Mouse (Mus musculus) limb, embryonic 14.5 days (tissue): Measurements from ENCODE around the gene Spire2. TPM values are rescaled to one million over a fixed set of nuclear protein-coding genes. Genes with fewer than 3 reads are reported as not detected.
A peak's percentile ranks its signal among the peaks of the same experiment; 100 is the strongest.

Experiments used
- ATAC-seq: fragments of 200-750 bp; cut with Nextera tagmentation; 2 replicates; pipeline ENCODE4 v1.8.0; 2017; ENCODE audit warnings: low read depth, moderate number of reproducible peaks, moderate TSS enrichment; ENCODE audit not compliant: low FRiP score
- DNase-seq: peaks from one replicate; pipeline ENCODE4 v3.0.0-alpha.2; 2015; ENCODE audit warnings: low spot score
- H3K27ac ChIP-seq: fragments of 300-500 bp; sonication (generic); replicated peaks from 2 replicates; pipeline ENCODE4 v1.5.1; 2014; ENCODE audit warnings: low read depth, mild to moderate bottlenecking, low read length, moderate library complexity, mixed read lengths
- H3K27me3 ChIP-seq: fragments of 300-500 bp; sonication (generic); 2 replicates; pipeline ENCODE4 v1.6.1; 2014; ENCODE audit warnings: low read length, mixed read lengths; ENCODE audit not compliant: control insufficient read depth, insufficient read depth
- H3K36me3 ChIP-seq: fragments of 300-500 bp; sonication (generic); 2 replicates; pipeline ENCODE4 v1.6.1; 2014; ENCODE audit warnings: mild to moderate bottlenecking, low read length, moderate library complexity, mixed read lengths; ENCODE audit not compliant: control insufficient read depth, insufficient read depth
- H3K4me1 ChIP-seq: fragments of 300-500 bp; sonication (generic); 2 replicates; pipeline ENCODE4 v1.6.1; 2014; ENCODE audit warnings: antibody characterized with exemption, low read length, mixed read lengths; ENCODE audit not compliant: control insufficient read depth, insufficient read depth
- H3K4me2 ChIP-seq: fragments of 300-500 bp; sonication (generic); replicated peaks from 2 replicates; pipeline ENCODE4 v1.6.1; 2014; ENCODE audit warnings: low read depth, mild to moderate bottlenecking, low read length, moderate library complexity; ENCODE audit not compliant: severe bottlenecking
- H3K4me3 ChIP-seq: fragments of 300-500 bp; sonication (generic); replicated peaks from 2 replicates; pipeline ENCODE4 v1.5.1; 2014; ENCODE audit warnings: low read length
- H3K9ac ChIP-seq: fragments of 300-500 bp; sonication (generic); 2 replicates; pipeline ENCODE4 v1.6.1; 2014; ENCODE audit warnings: mild to moderate bottlenecking, low read depth, low read length, moderate library complexity; ENCODE audit not compliant: severe bottlenecking
- H3K9me3 ChIP-seq: fragments of 300-500 bp; sonication (generic); 2 replicates; pipeline ENCODE4 v1.6.1; 2016; ENCODE audit warnings: low read length; ENCODE audit not compliant: control insufficient read depth
- POLR2A ChIP-seq: fragments of 200-500 bp; IDR thresholded peaks from 2 replicates; pipeline ENCODE4 v1.8.0; 2012; ENCODE audit warnings: inconsistent platforms, mild to moderate bottlenecking, moderate library complexity, borderline replicate concordance; ENCODE audit not compliant: insufficient read depth, insufficient read length; ENCODE audit errors: extremely low read depth
- WGBS: fragments of 180-500 bp; shearing (Covaris S2); extraction: QIAGEN DNeasy Blood & Tissue Kit; methylation state at CpG from one replicate; pipeline ENCODE4 v1.1.7; 2014; 5-methylcytosine and 5-hydroxymethylcytosine counted together
- polyA plus RNA-seq, 2 experiments: library from polyadenylated mRNA; depleted of rRNA in 1 of 2; stranded (reverse) in 1 of 2; unstranded in 1 of 2; fragments of >200 nt; fragmentation: Nextera tagmentation in 1 of 2; extraction: Ambion mirVana in 1 of 2; gene quantifications; 2 replicates each; pipeline versions ENCODE4 v1.2.1 to v1.2.3; 2012 to 2014

Spire2 gene
- polyA plus RNA-seq, 2 experiments: 0.67 to 1.2 TPM

GRCm38 (mm10) chr8:123333091-123333587 lies 626 bp downstream of the Spire2 start:
- 0 out of 2 replicates have a peak, but pooled peaks cover 5% of the 10 kb centered on the region for H3K4me1 ChIP-seq
- ATAC-seq (0 out of 2 replicates have a peak, but pooled peaks have one; percentile 15), DNase-seq (no peak)
- H3K36me3 ChIP-seq: no peaks in the 10 kb centered on the region
- WGBS: 2% methylated on average over 21 of the region's 21 CpGs
- peak overlapping the region; percentile 38 for H3K9ac ChIP-seq
- H3K27me3 ChIP-seq: peaks cover 17% of the 10 kb centered on the region
- no peak for TF ChIP-seq POLR2A
- H3K9me3 ChIP-seq: no peaks in the 10 kb centered on the region
- peak overlapping the region; percentile 83 for H3K4me2 ChIP-seq
- H3K27ac ChIP-seq: no peak overlapping the region
- peak overlapping the region; percentile 52 for H3K4me3 ChIP-seq

- peaks cover 17% of the 10 kb centered on the region for H3K27me3 ChIP-seq
- no peak overlapping the region for H3K4me2 ChIP-seq
- no peak for DNase-seq
- no peak overlapping the region for H3K4me3 ChIP-seq
- H3K9me3 ChIP-seq: no peaks in the 10 kb centered on the region
- no peaks in the 10 kb centered on the region for H3K36me3 ChIP-seq
- TF ChIP-seq POLR2A: no peak
- 0 out of 2 replicates have a peak, but pooled peaks cover 5% of the 10 kb centered on the region for H3K4me1 ChIP-seq
- WGBS: 10% methylated on average over 7 of the region's 7 CpGs
- no peak overlapping the region for H3K27ac ChIP-seq
- ATAC-seq: no peak
- no peak overlapping the region for H3K9ac ChIP-seq
These were observed 1.4 kb downstream of the Spire2 start for GRCm38 (mm10) chr8:123333864-123334263.

GRCm38 (mm10) chr8:123334467-123334866 lies 2.0 kb downstream of the Spire2 start:
- 0% methylated on average over 1 of the region's 1 CpGs for WGBS
- ATAC-seq (no peak), DNase-seq (no peak)
- Histone ChIP-seq H3K9ac (no peak overlapping the region), H3K4me3 (no peak overlapping the region), H3K36me3 (no peaks in the 10 kb centered on the region), H3K4me2 (no peak overlapping the region), H3K9me3 (no peaks in the 10 kb centered on the region), H3K27me3 (peaks cover 17% of the 10 kb centered on the region), H3K27ac (no peak overlapping the region), H3K4me1 (0 out of 2 replicates have a peak, but pooled peaks cover 5% of the 10 kb centered on the region)
- no peak for TF ChIP-seq POLR2A

DNA sequence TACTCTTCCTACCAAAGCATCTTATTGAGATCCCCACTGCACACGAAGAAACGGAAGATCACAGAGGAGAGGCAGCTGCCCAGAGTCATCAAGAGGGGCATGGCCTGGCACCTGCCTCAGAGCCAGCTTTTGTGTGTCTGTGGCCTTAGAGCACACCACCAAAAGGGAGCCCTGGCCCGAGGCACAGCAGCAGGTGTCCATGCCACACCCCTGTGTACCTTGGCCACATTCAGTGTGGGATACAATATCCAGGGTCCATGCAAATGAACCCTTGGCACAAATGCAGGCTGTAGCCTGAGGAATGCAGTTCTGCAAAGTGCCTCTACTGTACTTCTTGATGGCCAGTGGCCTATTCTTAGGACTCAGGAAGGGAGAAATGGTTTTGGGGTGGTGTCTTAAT lies 5.0 kb downstream of the Spire2 start:
- no peak for TF ChIP-seq POLR2A
- no peak overlapping the region for H3K4me2 ChIP-seq
- H3K9ac ChIP-seq: no peak overlapping the region
- ATAC-seq (no peak), DNase-seq (no peak)
- H3K4me1 ChIP-seq: 0 out of 2 replicates have a peak, but pooled peaks cover 5% of the 10 kb centered on the region
- H3K27me3 ChIP-seq: peaks cover 17% of the 10 kb centered on the region
- WGBS: 86% methylated on average over 3 of the region's 3 CpGs
- H3K9me3 ChIP-seq: no peaks in the 10 kb centered on the region
- H3K27ac ChIP-seq: no peak overlapping the region
- no peaks in the 10 kb centered on the region for H3K36me3 ChIP-seq
- H3K4me3 ChIP-seq: no peak overlapping the region

DNA sequence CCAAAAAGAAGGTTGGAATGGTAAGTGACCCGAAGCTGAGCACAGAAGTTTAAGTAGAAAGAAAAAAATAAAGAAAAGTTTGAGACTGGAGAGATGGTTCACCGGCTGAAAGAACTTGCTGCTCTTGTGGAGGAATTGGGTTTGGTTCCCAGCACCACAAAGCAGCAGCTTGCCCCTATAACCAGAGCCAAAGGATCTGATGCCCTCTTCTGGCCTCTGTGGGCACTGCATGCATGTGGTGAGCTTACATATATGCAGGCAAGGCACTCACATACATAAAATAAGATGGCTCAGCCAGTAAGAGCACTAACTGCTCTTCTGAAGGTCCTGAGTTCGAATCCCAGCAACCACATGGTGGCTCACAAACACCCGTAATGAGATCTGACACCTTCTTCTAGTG lies 7.6 kb downstream of the Spire2 start:
- no peaks in the 10 kb centered on the region for H3K4me1 ChIP-seq
- H3K27me3 ChIP-seq: no peaks in the 10 kb centered on the region
- DNase-seq (no peak), ATAC-seq (no peak)
- no peaks in the 10 kb centered on the region for H3K36me3 ChIP-seq
- no peak overlapping the region for H3K4me2 ChIP-seq
- no peak overlapping the region for H3K4me3 ChIP-seq
- no peaks in the 10 kb centered on the region for H3K9me3 ChIP-seq
- 93% methylated on average over 4 of the region's 4 CpGs for WGBS
- H3K27ac ChIP-seq: no peak overlapping the region
- no peak overlapping the region for H3K9ac ChIP-seq
- no peak for TF ChIP-seq POLR2A
